Mouse (Mus musculus) megakaryocyte, embryonic 14.5 days (primary cell): ENCODE results near the gene Clic4.

ENCODE experiments used
- FLI1 ChIP-seq: IDR thresholded peaks from 2 replicates; pipeline ENCODE4 v1.6.1; 2012; ENCODE audit warnings: low read length, inconsistent platforms, mixed read lengths
- GATA1 ChIP-seq: IDR thresholded peaks from 3 replicates; pipeline ENCODE4 v1.6.1; 2012; ENCODE audit warnings: mixed read lengths, low read length, inconsistent platforms, borderline replicate concordance

DNA sequence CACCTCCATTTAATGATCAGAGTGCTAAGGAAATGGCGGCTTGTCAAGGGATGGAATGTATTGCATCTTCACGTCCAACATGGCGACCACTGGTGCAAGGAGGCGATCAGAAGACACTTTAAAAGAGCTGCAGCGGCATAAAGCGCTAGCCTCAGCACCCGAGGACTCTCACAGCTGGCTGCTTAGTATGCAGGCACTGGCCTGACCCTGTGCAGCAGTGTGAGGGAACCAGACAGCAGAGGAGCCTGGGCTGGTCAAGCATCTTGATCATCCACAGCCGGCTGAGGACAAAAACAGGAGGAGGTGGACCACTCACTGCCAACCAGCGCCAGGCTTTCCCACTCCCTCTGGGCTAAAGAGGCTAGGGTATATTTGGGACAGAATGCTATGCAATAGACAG lies 48.8 kb downstream of the Clic4 start:
- no peak for TF ChIP-seq GATA1
- TF ChIP-seq FLI1 = no peak
